In the genomic region with DNA sequence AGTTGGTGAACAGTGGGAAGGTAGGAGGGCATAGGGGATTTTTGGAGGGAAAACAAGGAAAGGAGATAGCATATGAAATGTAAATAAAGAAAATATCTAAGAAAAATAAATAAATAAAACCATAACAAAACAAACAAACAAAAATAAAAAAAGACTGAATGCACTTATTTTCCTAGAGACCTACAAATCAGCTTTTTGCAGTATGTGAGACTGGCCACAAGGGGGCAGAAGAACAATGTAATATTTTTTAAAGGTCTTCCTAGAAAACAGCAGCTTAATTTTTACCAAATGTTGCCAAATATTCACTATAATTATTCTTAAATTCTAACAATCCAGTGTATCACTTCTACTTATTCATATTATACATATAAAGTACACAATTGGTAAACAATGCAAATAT, we compare ENCODE assay signal across 10 mouse cellular contexts.
DNase-seq lines count a peak whose midpoint lies in the region; ATAC-seq and TF ChIP-seq lines count a peak whose summit lies in the region.
"Had no signal": no experiment of that assay in that cellular context is flagged by ENCODE, and none has a peak within 500 bp of the region (broad histone marks: within the 10 kb centered on the region; RNA-seq: fewer than 3 reads in every experiment).

No protein-coding gene starts in this region.

- H3K4me3 ChIP-seq in embryonic facial prominence, embryonic 11.5 days (ENCODE audit: low read depth, low read length), result no peak overlapping the region
- no peak overlapping the region for H3K4me3 ChIP-seq in embryonic facial prominence, embryonic 10.5 days
- no peak overlapping the region for H3K4me3 ChIP-seq in liver, postnatal 0 days (ENCODE audit: low read depth, low read length)
- no peak overlapping the region for H3K4me3 ChIP-seq in heart, embryonic 12.5 days

- ATAC-seq in embryonic facial prominence, embryonic 11.5 days (replicated peaks; ENCODE audit: insufficient number of reproducible peaks, low FRiP score, low TSS enrichment, low read depth), result no peak
- ATAC-seq in liver, postnatal 0 days, result no peak
- no peak for ATAC-seq in Patski
- ATAC-seq in heart, embryonic 12.5 days (ENCODE audit: insufficient number of reproducible peaks, low FRiP score), result no peak

- POLR2A ChIA-PET in Patski (lab: Charles Lee), result no interaction called here

- no peak for TF ChIP-seq EP300 in liver, postnatal 0 days (IDR thresholded peaks at IDR 0.05; ENCODE audit: low read depth)

- no peaks in the 10 kb centered on the region for H3K27me3 ChIP-seq in embryonic facial prominence, embryonic 11.5 days (ENCODE audit: control insufficient read depth, insufficient read depth, low read length)
- no peaks in the 10 kb centered on the region for H3K27me3 ChIP-seq in embryonic facial prominence, embryonic 10.5 days (replicated peaks; ENCODE audit: low read depth, poor library complexity, severe bottlenecking)
- H3K27me3 ChIP-seq in liver, postnatal 0 days (ENCODE audit: insufficient read depth, low read length), result no peaks in the 10 kb centered on the region
- peaks cover 11% of the 10 kb centered on the region for H3K27me3 ChIP-seq in Patski
- no peaks in the 10 kb centered on the region for H3K27me3 ChIP-seq in heart, embryonic 12.5 days (replicated peaks)
- H3K27me3 ChIP-seq: CH12.LX had no signal

- no peaks in the 10 kb centered on the region for H3K4me1 ChIP-seq in embryonic facial prominence, embryonic 11.5 days (ENCODE audit: control insufficient read depth, insufficient read depth, low read length)
- H3K4me1 ChIP-seq in embryonic facial prominence, embryonic 10.5 days, result no peaks in the 10 kb centered on the region
- H3K4me1 ChIP-seq in liver, postnatal 0 days (ENCODE audit: insufficient read depth), result no peaks in the 10 kb centered on the region
- no peaks in the 10 kb centered on the region for H3K4me1 ChIP-seq in heart, embryonic 12.5 days (replicated peaks)

- H3K36me3 ChIP-seq in embryonic facial prominence, embryonic 11.5 days (replicated peaks; ENCODE audit: control insufficient read depth, insufficient read depth, low read depth, low read length), result no peaks in the 10 kb centered on the region
- H3K36me3 ChIP-seq in embryonic facial prominence, embryonic 10.5 days (replicated peaks), result no peaks in the 10 kb centered on the region
- H3K36me3 ChIP-seq in liver, postnatal 0 days (replicated peaks; ENCODE audit: insufficient read depth, low read length), result no peaks in the 10 kb centered on the region
- no peaks in the 10 kb centered on the region for H3K36me3 ChIP-seq in heart, embryonic 12.5 days

- peak; percentile 43 for TF ChIP-seq CTCF in liver, postnatal 0 days (IDR thresholded peaks at IDR 0.05; ENCODE audit: low read depth)
- TF ChIP-seq CTCF in Patski (IDR thresholded peaks at IDR 0.05), result peak; percentile 65

- H3K9ac ChIP-seq in embryonic facial prominence, embryonic 11.5 days (replicated peaks; ENCODE audit: low read length), result no peak overlapping the region
- no peak overlapping the region for H3K9ac ChIP-seq in liver, postnatal 0 days (replicated peaks)
- H3K9ac ChIP-seq in heart, embryonic 12.5 days, result no peak overlapping the region

- peak; percentile 57 for DNase-seq in embryonic facial prominence, embryonic 11.5 days (ENCODE audit: low spot score)
- DNase-seq in embryonic facial prominence, embryonic 10.5 days (ENCODE audit: low spot score), result no peak
- no peak for DNase-seq in liver, postnatal 0 days
- DNase-seq in liver (no peak), Patski (ENCODE audit: low read depth, low spot score) (no peak)
- DNase-seq in left cerebral cortex, adult 18-20 months (ENCODE audit: low spot score in 2 of 2), result peak; percentile 4 to 31
- no peak for DNase-seq in ovary, postnatal 10 days (ENCODE audit: low spot score)

- no peak overlapping the region for H3K4me2 ChIP-seq in embryonic facial prominence, embryonic 11.5 days (ENCODE audit: low read depth, low read length)
- H3K4me2 ChIP-seq in liver, postnatal 0 days (ENCODE audit: low read depth, low read length), result no peak overlapping the region
- H3K4me2 ChIP-seq in heart, embryonic 12.5 days, result no peak overlapping the region
- H3K4me2 ChIP-seq: heart, embryonic 11.5 days had no signal

- in situ Hi-C loops in Patski (cut with MboI; ENCODE audit: low pct_unique_long_range_greater_than_20kb), result loop anchor here (25.0 kb wide), 1 partner anchor 903 kb away; a partner anchor contains a TSS

- no peak overlapping the region for H3K27ac ChIP-seq in embryonic facial prominence, embryonic 11.5 days (replicated peaks; ENCODE audit: low read depth, low read length)
- no peak overlapping the region for H3K27ac ChIP-seq in embryonic facial prominence, embryonic 10.5 days (replicated peaks)
- H3K27ac ChIP-seq in liver, postnatal 0 days (ENCODE audit: low read depth), result no peak overlapping the region
- no peak overlapping the region for H3K27ac ChIP-seq in heart, embryonic 12.5 days (ENCODE audit: poor library complexity, severe bottlenecking)

- no peaks in the 10 kb centered on the region for H3K9me3 ChIP-seq in embryonic facial prominence, embryonic 11.5 days (replicated peaks; ENCODE audit: control insufficient read depth, low read length)
- no peaks in the 10 kb centered on the region for H3K9me3 ChIP-seq in embryonic facial prominence, embryonic 10.5 days
- H3K9me3 ChIP-seq in liver, postnatal 0 days (ENCODE audit: low read length), result no peaks in the 10 kb centered on the region
- H3K9me3 ChIP-seq in heart, embryonic 12.5 days (replicated peaks), result no peaks in the 10 kb centered on the region

- CTCF ChIA-PET in Patski (lab: Charles Lee), result no interaction called here

Comparison
In these comparisons a context has a peak if more than half of its experiments do, and no peak if none do; other contexts are left out.
1. DNase-seq: peak in embryonic facial prominence, embryonic 11.5 days (single experiment) and left cerebral cortex, adult 18-20 months (2 of 2); none in embryonic facial prominence, embryonic 10.5 days (single experiment), liver, postnatal 0 days (single experiment), liver (single experiment), Patski (single experiment) and ovary, postnatal 10 days (single experiment).